Mouse (Mus musculus): ENCODE data around the gene Cckbr.

DNA sequence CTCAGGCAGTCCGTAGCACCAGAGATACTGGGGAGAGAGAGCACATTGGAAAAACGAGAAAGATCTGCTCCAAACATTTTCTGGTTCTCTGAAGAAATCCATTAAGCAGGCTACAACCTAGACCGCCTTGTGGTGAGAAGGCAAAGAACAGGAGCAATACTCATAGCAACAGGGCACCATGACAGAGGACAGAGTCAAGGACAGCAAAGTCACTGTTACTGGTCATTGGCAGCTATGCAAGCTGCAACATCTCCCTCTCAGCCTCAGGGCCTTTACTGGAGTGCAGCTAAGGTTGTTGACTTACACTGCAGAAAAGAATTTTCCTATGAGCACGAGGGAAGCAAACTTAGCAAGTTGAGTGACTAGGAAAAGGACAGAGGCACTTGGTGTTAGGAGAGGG lies 81.7 kb downstream of the Cckbr start:
- no peak for TF ChIP-seq USF1 (IDR thresholded peaks at IDR 0.05; ENCODE audit: low read depth)
- no peak for TF ChIP-seq CTCF (IDR thresholded peaks at IDR 0.05; ENCODE audit: control insufficient read depth, insufficient read depth, insufficient read length)
- TF ChIP-seq FOSL1 (IDR thresholded peaks at IDR 0.05; ENCODE audit: insufficient read depth, low read length, poor library complexity, severe bottlenecking): no peak
- no peak for TF ChIP-seq CEBPB (IDR thresholded peaks at IDR 0.05; ENCODE audit: low read depth)
- no peak for TF ChIP-seq MAX (IDR thresholded peaks at IDR 0.05)
